In genomic region chr10:107899946-107900345, GRCm38 (mm10) we compare ENCODE assay signal across 17 mouse cellular contexts. TPM values are rescaled to one million over a fixed set of nuclear protein-coding genes. Genes with fewer than 3 reads are reported as not detected.
"Had no signal": no experiment of that assay in that cellular context is flagged by ENCODE, and none has a peak within 500 bp of the region (broad histone marks: within the 10 kb centered on the region; RNA-seq: fewer than 3 reads in every experiment).

No protein-coding gene starts in this region.

- ATAC-seq: liver, postnatal 0 days; midbrain, embryonic 15.5 days had no signal

- H3K36me3 ChIP-seq: limb, embryonic 12.5 days; liver, embryonic 13.5 days; lung, embryonic 15.5 days; midbrain, embryonic 15.5 days; neural tube, embryonic 13.5 days had no signal

- H3K9ac ChIP-seq: limb, embryonic 12.5 days; liver, embryonic 13.5 days; liver, postnatal 0 days; lung, embryonic 15.5 days; midbrain, embryonic 15.5 days; neural tube, embryonic 13.5 days had no signal

- H3K4me1 ChIP-seq: limb, embryonic 12.5 days; liver, embryonic 13.5 days; megakaryocyte, embryonic 14.5 days; midbrain, embryonic 15.5 days; neural tube, embryonic 13.5 days had no signal

- H3K4me3 ChIP-seq: limb, embryonic 12.5 days; liver, embryonic 13.5 days; lung, embryonic 15.5 days; megakaryocyte, embryonic 14.5 days; midbrain, embryonic 15.5 days; neural tube, embryonic 13.5 days had no signal

- H3K27me3 ChIP-seq: limb, embryonic 12.5 days; liver, embryonic 13.5 days; lung, embryonic 15.5 days; megakaryocyte, embryonic 14.5 days; midbrain, embryonic 15.5 days; neural tube, embryonic 13.5 days had no signal

- H3K4me2 ChIP-seq: limb, embryonic 12.5 days; liver, embryonic 13.5 days; lung, embryonic 15.5 days; midbrain, embryonic 11.5 days; midbrain, embryonic 15.5 days; neural tube, embryonic 13.5 days had no signal

- H3K9me3 ChIP-seq: limb, embryonic 12.5 days; liver, embryonic 13.5 days; lung, embryonic 15.5 days; megakaryocyte, embryonic 14.5 days; midbrain, embryonic 15.5 days; neural tube, embryonic 13.5 days had no signal

- H3K27ac ChIP-seq: limb, embryonic 12.5 days; liver, embryonic 13.5 days; lung, embryonic 15.5 days; macrophage; midbrain, embryonic 15.5 days; neural tube, embryonic 13.5 days had no signal

- DNase-seq: kidney, postnatal 25 days; layer of hippocampus, adult 9-11 months; liver; liver, embryonic 13.5 days; liver, postnatal 0 days; lung, postnatal 14 days; retina, postnatal 1 day; right cerebral cortex, postnatal 4 days; thymus, postnatal 36 days had no signal

RNA-seq across cellular contexts. Expression of gene Otogl, which starts 12.0 kb away (rescaled TPM):
- polyA plus RNA-seq: liver, postnatal 0 days; macrophage; midbrain, embryonic 11.5 days; midbrain, embryonic 15.5 days; neural tube, embryonic 13.5 days; spleen, adult 2 months had no signal
